Mouse (Mus musculus) mesoderm, embryonic 11.5 days (tissue): ENCODE results near the gene Marveld1.
A peak's percentile ranks its signal among the peaks of the same experiment; 100 is the strongest.

Experiments
- DNase-seq: peaks from one replicate; pipeline ENCODE4 v3.0.0-alpha.2; 2012; ENCODE audit warnings: low read depth, low spot score

Marveld1 gene

DNA sequence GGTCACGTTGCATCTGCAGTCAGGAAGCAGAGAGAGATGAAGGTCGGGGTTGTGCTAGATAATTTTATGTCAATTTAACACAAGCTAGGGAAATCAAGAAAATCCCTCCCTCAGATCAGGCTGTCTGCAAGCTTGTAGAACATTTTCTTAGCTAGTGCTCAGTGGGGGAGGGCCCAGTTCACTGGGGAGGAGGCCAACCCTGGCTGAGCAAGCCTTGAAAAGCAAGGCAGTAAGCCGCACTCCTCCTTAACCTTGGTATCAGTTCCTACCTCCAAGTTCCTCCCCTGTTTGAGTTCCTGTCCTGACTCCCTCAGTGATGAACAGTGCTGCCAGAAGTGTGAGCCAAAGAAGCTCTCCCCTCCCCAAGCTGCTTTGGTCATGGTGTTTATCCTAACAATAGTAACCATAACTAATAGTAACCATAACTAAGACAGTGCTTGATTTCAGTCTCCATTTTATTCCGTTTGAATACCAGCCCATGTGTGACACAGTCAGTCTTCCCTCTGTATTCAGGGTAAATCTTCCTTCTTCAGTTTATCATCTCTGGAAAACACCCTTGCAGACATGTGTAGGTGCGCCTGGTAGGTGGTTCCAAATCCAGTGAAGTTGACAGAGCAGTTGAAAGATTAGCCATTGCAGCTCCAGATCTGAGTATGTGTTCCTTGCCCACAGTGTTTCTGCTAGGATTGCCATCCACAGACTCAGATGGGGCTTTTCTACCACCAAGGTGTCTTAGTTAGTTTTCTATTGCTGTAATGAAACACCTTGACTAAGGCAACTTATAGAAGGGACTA is 7.3 kb upstream of the Marveld1 start:
- no peak for DNase-seq

DNA sequence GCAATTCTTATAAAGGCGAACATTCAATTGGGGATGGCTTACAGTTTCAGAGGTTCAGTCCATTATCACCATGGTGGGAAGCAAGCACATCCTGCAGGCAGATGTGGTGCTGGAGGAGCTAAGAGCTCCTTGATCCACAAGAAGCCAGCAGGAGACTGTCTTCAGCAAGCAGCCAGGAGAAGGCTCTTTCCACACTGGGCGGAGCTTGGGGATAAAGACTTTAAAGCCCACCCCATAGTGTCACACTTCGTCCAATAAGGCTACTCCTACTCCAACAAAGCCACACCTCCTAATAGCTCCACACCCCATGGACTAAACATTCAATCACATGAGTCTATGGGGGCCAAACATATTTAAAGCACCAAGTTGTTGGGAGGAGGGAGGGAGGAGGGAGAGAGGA is 5.2 kb upstream of the Marveld1 start:
- no peak for DNase-seq

DNA sequence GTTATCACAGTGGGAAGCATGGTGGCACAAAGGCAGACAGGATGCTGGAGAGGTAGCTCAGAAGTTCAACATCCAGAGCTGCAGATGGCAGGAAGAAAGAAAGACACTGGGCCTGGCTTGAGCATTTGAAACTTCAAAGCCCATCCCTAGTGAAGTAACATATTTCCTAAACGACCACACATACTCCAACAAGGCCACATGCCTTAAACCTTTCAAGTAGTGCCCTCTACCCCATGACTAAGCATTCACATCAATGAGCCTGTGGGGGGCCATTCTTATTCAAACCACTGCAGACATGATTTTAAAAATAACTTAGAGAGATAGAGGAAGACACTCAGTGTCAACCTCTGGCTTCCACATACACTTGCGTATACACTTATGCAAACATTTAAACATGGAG is 4.4 kb upstream of the Marveld1 start:
- no peak for DNase-seq

DNA sequence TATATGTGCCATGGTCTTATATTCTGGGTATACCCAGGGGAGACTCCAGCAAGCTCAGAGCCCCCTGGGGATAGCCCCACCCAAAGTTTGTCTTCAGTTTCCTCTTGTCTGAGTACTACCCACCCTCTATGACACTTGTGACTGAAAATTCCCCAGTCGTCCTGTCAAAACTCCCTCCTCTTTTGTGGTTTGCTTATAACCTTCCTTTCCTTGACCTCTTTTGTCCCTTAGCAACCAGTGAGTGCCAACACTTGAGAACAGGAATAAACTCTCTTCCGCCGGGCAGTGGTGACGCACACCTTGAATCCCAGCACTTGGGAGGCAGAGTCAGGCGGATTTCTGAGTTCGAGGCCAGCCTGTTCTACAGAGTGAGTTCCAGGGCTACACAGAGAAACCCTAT is 3.1 kb upstream of the Marveld1 start:
- no peak for DNase-seq

DNA sequence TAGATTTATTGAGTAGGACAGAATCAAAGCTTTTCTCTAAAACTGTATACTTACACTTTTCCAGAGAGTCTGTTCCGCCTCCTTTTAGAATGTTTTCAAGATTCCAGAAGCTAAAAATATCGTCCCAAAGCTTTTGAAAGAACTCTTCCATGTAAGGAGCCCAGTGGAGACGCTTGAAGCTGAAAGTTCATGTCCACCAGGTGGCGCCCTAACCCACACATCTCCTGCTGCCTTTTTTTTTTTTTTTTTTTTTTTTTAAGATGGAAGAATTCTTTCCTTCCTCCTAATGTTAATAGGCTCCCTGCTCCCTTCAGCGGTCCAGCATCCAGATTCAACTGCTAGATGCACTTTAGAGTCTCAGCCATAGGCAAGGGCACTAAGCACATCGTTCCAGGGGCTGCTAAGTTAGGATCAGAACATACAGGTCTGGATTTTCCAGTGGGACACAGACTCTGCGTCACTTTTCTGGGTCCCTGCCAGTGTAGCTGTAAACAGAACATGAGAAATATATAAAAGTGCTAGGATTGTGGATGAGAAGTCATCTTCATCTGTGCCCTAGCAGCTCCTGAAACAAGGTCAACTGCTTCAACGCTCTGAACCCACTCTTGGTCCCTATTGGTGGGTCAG is 2.5 kb upstream of the Marveld1 start:
- peak; percentile 93 for DNase-seq

DNA sequence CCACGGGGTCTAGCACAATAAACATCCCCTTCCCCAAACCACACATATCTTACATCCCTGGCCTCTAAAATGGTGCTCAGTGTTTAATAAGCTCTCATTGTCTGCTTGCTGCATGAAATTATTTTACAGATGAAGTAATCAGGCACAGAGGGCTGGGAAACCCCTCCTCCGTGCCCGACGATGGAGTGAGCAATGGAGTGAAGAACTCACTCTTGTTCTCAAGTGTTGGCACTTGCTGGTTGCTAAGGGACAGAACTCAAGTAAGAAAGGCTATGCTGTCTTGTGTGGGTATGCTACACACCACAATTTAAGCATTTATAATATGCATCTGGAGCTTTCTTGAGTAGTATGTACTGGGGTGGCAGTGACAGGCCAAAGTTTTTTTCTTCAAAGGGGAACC is 2.0 kb upstream of the Marveld1 start:
- no peak for DNase-seq

DNA sequence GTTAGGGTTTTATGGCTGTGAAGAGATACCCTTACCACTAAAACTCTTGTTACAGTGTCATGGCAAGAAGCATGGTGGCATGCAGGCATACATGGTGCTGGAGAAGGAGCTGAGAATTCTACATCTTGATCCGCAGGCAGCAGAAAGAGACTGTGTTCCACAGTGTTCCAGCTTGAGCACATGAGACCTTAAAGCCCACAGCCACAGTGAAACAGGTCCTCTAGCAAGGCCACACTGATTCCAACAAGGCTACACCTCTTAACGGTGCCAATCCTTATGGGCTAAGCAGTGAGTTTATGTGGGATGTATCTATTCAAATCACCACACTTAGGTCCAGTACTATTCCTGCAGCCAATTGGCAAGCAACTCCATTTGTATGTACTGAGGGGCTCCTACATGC is 1.5 kb upstream of the Marveld1 start:
- DNase-seq = no peak

DNA sequence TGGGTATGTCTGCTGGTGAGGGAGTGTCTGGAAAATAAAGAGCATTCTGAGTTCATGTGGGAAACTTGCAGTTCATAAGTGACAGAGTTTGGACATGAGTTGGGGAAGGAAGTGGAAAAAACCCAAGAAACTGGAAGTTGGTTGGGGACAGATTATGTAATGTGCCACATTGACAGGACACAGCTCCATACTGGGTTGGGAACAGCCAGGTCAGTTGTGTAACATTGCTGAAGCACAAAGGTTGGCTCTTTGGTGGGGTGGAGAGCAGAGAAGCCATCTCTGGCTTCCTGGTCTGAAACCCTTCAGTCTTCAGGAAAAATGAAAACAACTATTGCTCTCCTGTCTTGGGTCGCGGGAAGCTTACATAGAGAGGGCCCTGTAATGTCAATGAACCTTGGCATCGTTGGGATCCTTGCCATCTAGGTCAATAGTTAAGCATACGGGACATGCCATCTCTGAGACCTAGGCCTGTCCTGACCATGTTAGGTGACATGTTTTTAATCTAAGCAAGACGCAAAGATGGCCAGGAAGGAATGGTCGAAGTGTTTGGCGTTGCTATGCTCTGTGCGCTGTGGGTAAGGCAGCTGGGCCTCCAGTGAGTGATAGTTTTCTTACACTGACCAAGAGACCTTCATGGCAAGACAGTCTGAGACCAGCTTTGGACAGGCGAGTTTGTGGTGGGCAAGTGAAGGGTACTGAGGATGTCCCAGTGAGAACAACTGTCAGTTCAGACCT is 757 bp upstream of the Marveld1 start:
- DNase-seq = no peak

DNA sequence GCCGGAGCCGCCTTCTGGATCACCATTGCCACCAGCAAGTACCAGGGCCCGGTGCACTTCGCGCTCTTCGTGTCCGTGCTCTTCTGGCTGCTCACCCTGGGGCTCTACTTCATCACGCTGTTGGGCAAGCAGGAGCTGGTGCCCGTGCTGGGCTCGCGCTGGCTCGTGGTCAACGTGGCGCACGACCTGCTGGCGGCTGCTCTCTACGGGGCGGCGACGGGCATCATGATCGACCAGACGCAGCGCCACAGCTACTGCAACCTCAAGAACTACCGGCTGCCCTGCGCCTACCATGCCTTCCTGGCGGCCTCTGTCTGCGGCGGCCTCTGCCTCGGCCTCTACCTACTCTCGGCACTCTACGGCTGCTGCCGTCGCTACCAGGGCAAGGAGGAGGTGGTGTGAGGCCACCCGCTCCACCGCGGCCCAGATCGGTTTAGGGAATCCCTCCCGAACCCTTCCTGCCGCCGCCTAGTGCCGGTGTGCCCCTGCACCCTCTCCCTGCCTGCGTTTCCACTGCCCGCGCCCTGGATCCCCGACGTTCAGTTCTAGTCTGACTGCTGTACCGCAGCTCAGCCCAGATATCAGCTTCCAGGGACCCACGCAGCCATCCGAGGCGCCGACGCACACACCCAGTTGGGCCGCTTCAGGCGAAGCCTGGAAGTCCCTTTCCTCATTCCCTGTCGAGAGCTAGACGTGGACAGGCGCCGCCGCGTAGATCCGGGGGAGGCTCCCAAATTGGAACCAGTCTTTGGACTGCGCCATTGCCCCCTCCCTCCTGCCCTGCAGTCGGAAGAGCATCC is 769 bp downstream of the Marveld1 start:
- DNase-seq = peak; percentile 48

DNA sequence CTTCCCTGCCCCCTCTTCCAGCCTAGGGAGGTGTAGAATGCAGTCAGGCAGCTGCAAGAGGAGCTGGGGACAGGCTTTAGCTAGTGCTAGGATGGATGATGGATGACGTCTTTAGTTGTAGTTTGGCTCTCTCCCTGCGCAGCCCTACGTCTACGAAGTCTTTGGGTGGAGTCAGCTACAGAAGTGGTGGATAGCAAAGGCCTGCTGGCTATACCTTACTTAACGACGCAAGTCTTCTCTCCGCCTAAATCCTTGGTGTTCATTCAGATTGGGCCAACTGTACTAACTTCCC is 1.3 kb downstream of the Marveld1 start:
- DNase-seq = no peak

DNA sequence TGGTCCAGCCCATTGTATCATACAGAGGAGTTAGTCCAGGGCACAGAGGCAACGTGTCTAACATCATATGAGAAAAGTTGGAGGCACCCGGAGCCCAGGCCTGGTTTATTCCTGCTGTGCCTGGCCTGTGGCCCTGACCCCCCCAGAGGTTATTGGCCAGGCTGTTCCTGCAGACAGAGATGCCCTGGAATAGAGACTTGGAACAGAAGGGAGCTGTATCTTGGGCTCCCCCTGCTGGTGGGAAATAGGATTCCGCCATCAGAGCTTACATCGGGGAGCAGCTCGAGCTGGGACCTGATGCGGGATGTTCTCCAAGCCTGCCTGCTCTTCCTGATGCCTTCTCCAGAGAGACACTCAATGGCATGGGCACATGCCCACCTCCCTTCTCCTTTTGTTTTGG is 4.8 kb downstream of the Marveld1 start:
- peak; percentile 89 for DNase-seq

DNA sequence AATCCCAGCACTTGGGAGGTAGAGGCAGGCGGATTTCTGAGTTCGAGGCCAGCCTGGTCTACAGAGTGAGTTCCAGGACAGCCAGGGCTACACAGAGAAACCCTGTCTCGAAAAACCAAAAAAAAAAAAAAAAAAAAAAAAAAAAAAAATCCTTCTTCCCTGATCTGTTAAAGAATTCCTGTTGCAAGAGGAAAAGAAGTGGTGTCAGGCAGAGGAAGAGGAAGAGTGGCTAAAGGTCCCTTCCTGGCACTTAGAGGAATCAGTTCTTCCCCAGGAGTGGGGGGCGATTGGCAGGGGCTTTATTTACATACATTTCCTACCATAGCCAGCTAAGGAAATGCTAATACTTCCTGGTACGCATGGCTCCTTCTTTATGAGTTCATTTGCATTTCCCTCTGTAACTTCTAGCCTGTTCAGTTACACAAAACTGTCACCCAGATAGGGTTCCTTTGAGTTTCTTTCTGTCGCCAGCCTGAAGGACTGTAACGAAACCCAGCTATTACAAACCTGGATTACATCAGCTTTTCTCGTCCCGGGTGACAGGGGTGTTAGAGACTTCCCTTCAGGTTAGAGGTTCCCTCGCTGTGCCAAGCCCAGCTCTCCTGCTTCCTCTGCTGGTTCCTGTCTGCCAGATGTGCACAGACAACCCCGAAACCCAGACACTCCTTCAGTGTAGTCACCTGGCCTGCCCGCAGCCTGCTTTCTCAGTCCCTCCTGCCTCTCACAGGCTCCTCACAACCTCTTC is 10.5 kb downstream of the Marveld1 start:
- no peak for DNase-seq

DNA sequence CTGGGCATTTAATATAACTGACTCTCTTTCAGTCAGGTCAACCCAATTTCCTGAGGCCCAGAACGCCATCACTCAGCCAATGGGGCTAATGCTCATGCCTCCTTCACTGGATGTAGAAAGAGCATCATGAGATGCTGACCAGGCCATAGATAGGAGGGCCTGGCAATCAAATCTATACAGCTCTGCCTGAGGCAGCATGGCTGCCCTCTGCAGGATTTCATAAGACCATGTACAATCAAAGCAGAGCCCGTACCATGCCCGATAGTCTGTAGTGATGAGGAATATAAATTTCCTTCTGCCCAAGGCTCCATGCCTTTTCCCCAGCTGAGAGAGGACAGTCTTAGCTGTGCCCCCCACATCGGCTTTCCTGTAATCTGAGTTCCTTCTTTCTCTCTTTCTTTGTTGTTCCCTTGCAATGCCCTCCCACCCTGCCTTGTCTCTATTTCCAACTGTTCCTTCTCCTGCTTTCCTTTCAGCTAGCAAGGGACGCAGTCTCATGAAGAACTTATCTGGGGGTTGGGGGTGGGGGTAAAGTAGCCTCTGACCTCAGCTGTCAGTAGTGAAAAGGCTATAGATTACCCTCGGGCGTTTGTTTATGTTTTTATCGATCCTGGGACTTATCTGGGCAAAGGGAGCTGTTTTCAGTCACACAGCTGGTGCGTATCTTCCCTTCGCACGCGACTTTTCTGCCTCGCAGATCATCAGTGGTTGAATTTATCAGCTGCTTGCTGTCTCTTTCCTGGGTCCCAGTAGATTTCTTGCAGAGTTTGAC is 11.2 kb downstream of the Marveld1 start:
- no peak for DNase-seq

DNA sequence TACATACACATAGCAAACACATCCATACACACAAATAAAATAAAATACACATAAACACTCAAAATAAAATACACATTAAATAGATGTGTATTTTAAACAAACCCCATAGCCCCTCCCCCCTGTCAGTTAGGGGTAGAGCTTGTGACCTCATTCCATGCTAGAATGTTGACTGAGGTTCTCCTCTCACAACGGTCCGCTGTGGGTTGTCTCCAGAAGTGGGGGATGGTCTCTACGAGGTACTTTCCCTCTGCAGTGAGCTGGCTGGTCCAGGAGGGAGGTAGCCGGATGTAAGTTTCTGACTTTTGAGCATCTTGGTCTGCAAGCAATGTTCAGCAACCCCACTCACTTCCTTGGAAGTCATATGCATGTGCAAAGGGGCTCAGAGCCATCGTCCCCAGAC is 16.6 kb downstream of the Marveld1 start, which contains the start of gene Zfyve27:
Gene Zfyve27 (plus strand): TSS at position 188 of the 400 bp plus-strand sequence.
- no peak for DNase-seq

DNA sequence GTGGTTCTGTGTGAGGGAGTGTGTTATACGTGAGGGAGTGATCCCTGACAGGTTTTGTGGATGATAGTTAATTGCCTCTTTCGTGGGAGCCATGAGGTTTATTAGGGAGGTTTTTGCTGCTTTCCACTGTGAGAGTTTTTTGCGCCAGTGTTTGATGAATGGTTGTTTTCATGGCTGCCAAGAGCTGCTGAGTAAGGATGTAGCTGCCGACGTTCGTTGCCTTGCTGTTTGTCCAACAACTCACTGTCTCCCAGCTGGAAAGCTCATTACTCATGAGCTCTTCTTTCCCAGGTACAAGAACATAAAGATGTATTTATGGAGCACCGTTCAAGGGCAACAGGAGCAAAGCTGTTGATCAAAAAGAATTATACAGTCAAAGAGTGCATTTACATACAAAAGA is 17.0 kb downstream of the Marveld1 start:
- DNase-seq = no peak

DNA sequence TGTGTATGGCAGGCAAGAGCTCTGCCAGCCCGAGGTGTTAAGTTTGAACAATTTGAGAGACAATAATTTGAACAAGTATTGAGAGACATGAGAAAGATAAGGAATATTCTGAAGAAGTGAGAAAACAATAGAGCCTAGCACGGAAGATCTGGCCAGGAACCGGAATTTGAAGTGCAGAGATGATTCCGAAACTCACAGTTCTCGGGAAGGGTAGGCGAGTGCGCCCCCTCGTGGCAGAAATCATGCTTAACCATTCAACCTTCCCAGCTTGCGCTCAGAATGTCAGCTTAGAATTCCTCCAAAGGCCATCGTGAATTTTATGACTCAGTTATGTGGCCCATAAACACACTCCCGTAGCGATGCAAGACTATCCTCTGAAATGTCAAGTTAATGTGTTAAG is 18.9 kb downstream of the Marveld1 start:
- peak; percentile 89 for DNase-seq

DNA sequence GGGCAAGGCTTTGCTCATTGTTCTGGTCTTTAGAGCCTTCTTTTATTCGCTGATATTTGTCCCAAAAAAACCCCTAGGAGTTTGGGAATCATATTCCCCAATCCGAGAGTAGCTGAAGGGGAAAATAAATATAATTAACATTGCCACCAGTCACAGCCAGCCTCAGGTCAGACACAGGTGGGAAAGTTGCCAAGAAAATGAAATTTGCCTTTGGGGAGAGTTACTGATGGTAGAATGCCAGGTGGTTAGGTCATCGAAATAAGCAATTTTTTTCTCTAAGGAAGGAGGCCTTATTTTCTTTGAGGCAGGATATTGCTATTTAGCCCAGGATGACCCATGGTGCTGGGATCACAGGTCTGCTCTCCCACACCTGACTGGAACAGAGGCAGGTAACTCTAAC is 19.6 kb downstream of the Marveld1 start:
- DNase-seq = no peak

DNA sequence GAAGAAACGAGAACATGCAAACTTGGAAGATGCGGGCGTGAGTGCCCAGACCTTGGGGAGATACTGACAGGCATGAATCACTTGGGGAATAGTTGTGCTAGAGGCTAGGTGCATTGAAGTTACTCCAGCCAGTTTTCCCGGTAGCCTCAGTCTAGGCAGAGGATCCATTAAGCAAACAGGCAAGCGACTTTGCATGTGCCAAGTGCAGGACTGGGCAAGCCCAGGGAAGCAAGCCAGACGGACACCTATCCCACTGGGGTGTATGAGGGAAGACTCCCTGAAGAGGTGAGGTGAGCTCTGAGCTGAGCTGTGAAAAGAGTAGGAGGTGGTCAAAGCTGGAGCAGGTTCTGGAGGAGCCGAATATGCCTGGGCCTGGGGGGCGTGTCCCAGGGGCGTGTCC is 20.3 kb downstream of the Marveld1 start:
- no peak for DNase-seq

DNA sequence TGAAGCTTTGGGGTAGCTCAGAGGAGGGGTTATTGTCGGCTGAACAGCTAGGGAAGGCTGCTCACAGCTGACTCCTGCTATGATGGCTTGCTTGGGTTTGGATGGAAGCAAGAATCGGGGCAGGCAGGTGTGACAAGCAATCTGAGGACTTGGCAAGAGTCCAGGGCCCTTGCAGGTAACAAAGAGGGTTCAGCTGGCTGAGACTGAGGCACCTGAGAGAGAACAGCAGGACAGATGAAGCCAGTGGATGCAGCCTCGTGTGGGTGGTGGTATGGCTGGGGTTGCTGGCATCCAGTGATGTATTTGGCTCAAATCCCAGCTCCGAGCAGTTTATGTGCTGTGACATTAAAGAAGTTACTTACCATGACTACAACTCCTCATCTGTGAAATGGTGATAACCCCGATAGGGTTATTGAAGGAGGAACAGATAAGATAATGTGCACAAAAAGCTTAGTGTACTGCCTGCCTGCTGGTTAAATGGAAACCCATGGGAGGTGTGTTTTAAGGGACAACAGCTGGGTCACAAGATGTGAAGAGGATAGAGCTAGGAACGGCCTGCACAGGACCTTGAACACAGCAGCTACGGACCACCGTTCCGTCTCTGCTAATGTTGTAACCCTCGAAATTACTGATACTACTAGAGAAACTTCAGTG is 22.2 kb downstream of the Marveld1 start:
- no peak for DNase-seq
